Mouse (Mus musculus): Measurements from ENCODE around the gene Snx29.

- TF ChIP-seq NRF1 (IDR thresholded peaks at IDR 0.05; ENCODE audit: low read depth, low read length), result no peak
- no peak for TF ChIP-seq BHLHE40 (IDR thresholded peaks at IDR 0.05; ENCODE audit: low read depth, low read length)
- no peak for TF ChIP-seq MYC (IDR thresholded peaks at IDR 0.05; ENCODE audit: low read depth, low read length)
- no peak for TF ChIP-seq ELF1 (IDR thresholded peaks at IDR 0.05; ENCODE audit: low read depth, low read length)
- no peak for TF ChIP-seq POLR2A (IDR thresholded peaks at IDR 0.05; ENCODE audit: low read depth, low read length)
- no peak for TF ChIP-seq MAFK (IDR thresholded peaks at IDR 0.05; ENCODE audit: insufficient replicate concordance, low read length)
- no peak for TF ChIP-seq SMC3 (IDR thresholded peaks at IDR 0.05; ENCODE audit: low read depth, low read length)
Measured at GRCm38 (mm10) chr16:11643603-11644002, 320.9 kb downstream of the Snx29 start.

Data from CH12.LX (cell line).